Mouse (Mus musculus): ENCODE results near the gene Mras. TPM values are rescaled to one million over a fixed set of nuclear protein-coding genes. Genes with fewer than 3 reads are reported as not detected.
A peak's percentile ranks its signal among the peaks of the same experiment; 100 is the strongest.

Gene Mras
- total and polyA plus RNA-seq, 2 experiments from 2014 or later, result 74.0 to 75.5 TPM

GRCm38 (mm10) chr9:99355971-99356370, 81.2 kb downstream of the Mras start:
- TF ChIP-seq CTCF (IDR thresholded peaks at IDR 0.05; ENCODE audit: low read depth), result no peak
- H3K4me2 ChIP-seq (ENCODE audit: low read depth, low read length), result no peak overlapping the region
- peaks cover 14% of the 10 kb centered on the region for H3K27me3 ChIP-seq (ENCODE audit: insufficient read depth, low read length)
- H3K9me3 ChIP-seq (ENCODE audit: low read length), result no peaks in the 10 kb centered on the region
- no peak overlapping the region for H3K4me3 ChIP-seq (ENCODE audit: low read length)
- H3K27ac ChIP-seq, result no peak overlapping the region
- H3K36me3 ChIP-seq (ENCODE audit: insufficient read depth, low read length), result no peaks in the 10 kb centered on the region
- no peak for DNase-seq (ENCODE audit: low spot score)
- H3K9ac ChIP-seq (replicated peaks; ENCODE audit: low read length), result no peak overlapping the region
- 48% methylated on average over 5 of the region's 5 CpGs for WGBS
- ATAC-seq, result no peak
- peaks cover 11% of the 10 kb centered on the region for H3K4me1 ChIP-seq (ENCODE audit: insufficient read depth, low read length)

DNA sequence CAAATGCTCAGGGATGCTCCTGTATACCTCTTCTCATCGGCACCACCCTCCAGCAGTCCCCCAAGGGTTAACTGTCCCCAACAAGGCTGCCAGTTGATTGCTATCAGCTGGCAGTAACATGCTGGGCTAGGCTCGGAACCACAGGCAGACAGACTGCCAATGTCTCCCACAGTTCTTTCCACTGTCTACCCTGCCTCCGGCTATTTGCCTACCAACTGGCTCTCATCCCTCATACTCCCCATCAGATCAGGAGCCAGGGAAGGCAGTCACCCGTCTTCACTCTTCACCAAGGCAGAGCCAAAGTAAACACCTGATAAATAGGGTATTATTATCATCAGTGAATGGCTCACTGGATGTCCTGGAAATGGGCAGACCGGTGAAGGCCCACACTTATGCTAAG, 82.4 kb downstream of the Mras start:
- ATAC-seq (no peak), DNase-seq (ENCODE audit: low spot score) (no peak)
- no peak for TF ChIP-seq CTCF (IDR thresholded peaks at IDR 0.05; ENCODE audit: low read depth)
- Histone ChIP-seq H3K9ac (replicated peaks; ENCODE audit: low read length) (no peak overlapping the region), H3K27me3 (ENCODE audit: insufficient read depth, low read length) (peaks cover 14% of the 10 kb centered on the region), H3K27ac (no peak overlapping the region), H3K36me3 (ENCODE audit: insufficient read depth, low read length) (no peaks in the 10 kb centered on the region), H3K4me1 (ENCODE audit: insufficient read depth, low read length) (peaks cover 11% of the 10 kb centered on the region), H3K4me3 (ENCODE audit: low read length) (no peak overlapping the region), H3K4me2 (ENCODE audit: low read depth, low read length) (no peak overlapping the region), H3K9me3 (ENCODE audit: low read length) (no peaks in the 10 kb centered on the region)
- WGBS, result 49% methylated on average over 5 of the region's 5 CpGs

DNA sequence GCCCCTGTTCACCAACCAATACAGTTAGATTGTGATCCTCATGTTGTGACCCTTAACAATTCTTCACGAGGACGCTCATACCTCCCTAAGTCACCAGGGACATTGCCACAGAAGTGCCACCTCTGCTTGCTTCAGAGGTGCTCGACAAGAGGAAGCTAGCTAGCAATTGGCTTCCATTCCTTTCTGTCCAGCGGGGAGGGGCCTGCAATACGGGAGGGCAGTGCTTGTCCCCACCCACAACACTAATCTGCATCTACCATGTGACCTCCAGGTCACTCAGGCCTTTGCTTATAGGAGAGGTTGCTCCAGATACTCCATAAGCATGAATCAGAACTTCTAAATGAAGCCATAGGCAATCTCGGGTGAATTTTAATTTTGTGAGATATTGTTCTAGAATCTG, 83.8 kb downstream of the Mras start:
- Histone ChIP-seq H3K9me3 (ENCODE audit: low read length) (no peaks in the 10 kb centered on the region), H3K4me2 (ENCODE audit: low read depth, low read length) (no peak overlapping the region), H3K27ac (no peak overlapping the region), H3K9ac (replicated peaks; ENCODE audit: low read length) (no peak overlapping the region), H3K4me1 (ENCODE audit: insufficient read depth, low read length) (peaks cover 10% of the 10 kb centered on the region), H3K4me3 (ENCODE audit: low read length) (no peak overlapping the region), H3K27me3 (ENCODE audit: insufficient read depth, low read length) (peaks cover 14% of the 10 kb centered on the region), H3K36me3 (ENCODE audit: insufficient read depth, low read length) (no peaks in the 10 kb centered on the region)
- ATAC-seq (no peak), DNase-seq (ENCODE audit: low spot score) (no peak)
- 76% methylated on average over 6 of the region's 6 CpGs for WGBS
- TF ChIP-seq CTCF (IDR thresholded peaks at IDR 0.05; ENCODE audit: low read depth), result no peak

DNA sequence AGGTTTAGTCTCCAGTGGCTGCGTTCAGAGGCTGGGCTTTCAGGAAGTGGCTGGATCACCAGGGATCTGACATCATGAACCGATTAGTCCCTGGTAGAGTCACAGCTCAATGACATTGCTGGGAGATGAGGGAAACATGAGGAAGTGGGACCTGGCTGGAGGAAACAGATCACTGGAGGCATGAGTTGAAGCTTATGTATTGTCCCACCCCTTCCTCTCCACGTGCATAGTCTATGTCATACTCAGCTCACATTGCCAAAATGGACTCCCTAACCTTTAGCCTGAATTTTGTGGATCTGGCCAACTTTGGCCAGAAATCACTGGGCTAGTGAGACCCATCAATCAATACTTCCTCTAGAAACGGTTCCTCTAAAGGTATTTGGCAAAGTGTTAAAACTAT, 84.2 kb downstream of the Mras start:
- Histone ChIP-seq H3K27ac (no peak overlapping the region), H3K36me3 (ENCODE audit: insufficient read depth, low read length) (no peaks in the 10 kb centered on the region), H3K27me3 (ENCODE audit: insufficient read depth, low read length) (peaks cover 14% of the 10 kb centered on the region), H3K9me3 (ENCODE audit: low read length) (no peaks in the 10 kb centered on the region), H3K4me3 (ENCODE audit: low read length) (no peak overlapping the region), H3K4me1 (ENCODE audit: insufficient read depth, low read length) (peaks cover 5% of the 10 kb centered on the region; the same call in 1 of the 2 replicates), H3K9ac (replicated peaks; ENCODE audit: low read length) (no peak overlapping the region), H3K4me2 (ENCODE audit: low read depth, low read length) (no peak overlapping the region)
- no peak for TF ChIP-seq CTCF (IDR thresholded peaks at IDR 0.05; ENCODE audit: low read depth)
- ATAC-seq (no peak), DNase-seq (ENCODE audit: low spot score) (no peak)
- WGBS, result 73% methylated on average over 4 of the region's 4 CpGs

- DNase-seq (ENCODE audit: low spot score) (peak; percentile 80), ATAC-seq (peak; percentile 93)
- Histone ChIP-seq H3K36me3 (ENCODE audit: insufficient read depth, low read length) (no peaks in the 10 kb centered on the region), H3K4me3 (ENCODE audit: low read length) (no peak overlapping the region), H3K4me1 (ENCODE audit: insufficient read depth, low read length) (peaks cover 7% of the 10 kb centered on the region), H3K9me3 (ENCODE audit: low read length) (no peaks in the 10 kb centered on the region), H3K9ac (replicated peaks; ENCODE audit: low read length) (no peak overlapping the region), H3K4me2 (ENCODE audit: low read depth, low read length) (no peak overlapping the region), H3K27me3 (ENCODE audit: insufficient read depth, low read length) (no peaks in the 10 kb centered on the region), H3K27ac (peak overlapping the region; percentile 8; the same call in 1 of the 2 replicates)
- 16% methylated on average over 4 of the region's 4 CpGs for WGBS
- no peak for TF ChIP-seq CTCF (IDR thresholded peaks at IDR 0.05; ENCODE audit: low read depth)
Observed at GRCm38 (mm10) chr9:99345351-99345792, 91.8 kb downstream of the Mras start.

DNA sequence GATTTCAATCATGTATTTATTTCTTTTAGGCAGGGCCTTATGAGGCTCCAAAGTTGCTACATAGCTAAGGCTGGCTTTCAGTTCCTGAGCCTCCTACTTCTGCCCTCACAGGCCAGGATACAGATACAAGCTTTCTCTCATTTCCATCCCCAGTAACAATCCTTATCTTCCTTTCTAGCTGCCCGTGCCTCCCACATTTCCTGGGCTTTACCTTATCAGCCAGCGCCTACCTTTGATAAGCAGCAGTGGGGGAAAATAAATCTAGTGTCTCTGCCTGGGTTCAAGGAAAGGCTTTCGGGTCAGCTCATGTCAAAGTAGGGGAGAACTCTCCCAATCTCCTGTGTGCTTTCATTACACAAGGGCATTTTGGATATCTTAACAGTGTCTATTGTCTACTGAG, 95.6 kb downstream of the Mras start:
- Histone ChIP-seq H3K27ac (no peak overlapping the region), H3K4me2 (ENCODE audit: low read depth, low read length) (no peak overlapping the region), H3K27me3 (ENCODE audit: insufficient read depth, low read length) (no peaks in the 10 kb centered on the region), H3K9me3 (ENCODE audit: low read length) (no peaks in the 10 kb centered on the region), H3K9ac (replicated peaks; ENCODE audit: low read length) (no peak overlapping the region), H3K4me3 (ENCODE audit: low read length) (no peak overlapping the region), H3K4me1 (ENCODE audit: insufficient read depth, low read length) (peaks cover 7% of the 10 kb centered on the region), H3K36me3 (ENCODE audit: insufficient read depth, low read length) (no peaks in the 10 kb centered on the region)
- ATAC-seq (no peak), DNase-seq (ENCODE audit: low spot score) (no peak)
- 88% methylated on average over 3 of the region's 3 CpGs for WGBS
- no peak for TF ChIP-seq CTCF (IDR thresholded peaks at IDR 0.05; ENCODE audit: low read depth)

DNA sequence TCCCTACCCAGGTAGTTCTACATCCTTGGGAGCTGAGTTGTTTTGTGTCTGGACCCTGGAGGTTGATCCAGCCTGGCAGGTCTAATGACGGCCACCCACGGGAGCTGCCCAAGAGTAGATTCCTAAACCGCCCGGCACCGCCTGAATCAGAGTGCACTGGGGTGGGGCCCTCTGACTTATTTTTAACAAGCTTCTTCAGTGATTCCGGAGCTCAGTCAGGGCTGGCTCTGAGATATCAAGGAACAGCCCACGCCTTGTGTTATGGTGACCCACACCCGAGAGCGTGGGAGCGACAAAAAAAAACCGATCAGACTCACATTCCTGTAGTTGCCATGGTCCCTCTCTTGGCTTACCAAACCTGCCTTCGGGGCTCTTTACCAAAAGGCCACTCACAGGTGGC, 97.1 kb downstream of the Mras start:
- WGBS, result 47% methylated on average over 12 of the region's 12 CpGs
- ATAC-seq (no peak), DNase-seq (ENCODE audit: low spot score) (no peak)
- TF ChIP-seq CTCF (IDR thresholded peaks at IDR 0.05; ENCODE audit: low read depth), result no peak
- H3K4me1 ChIP-seq (ENCODE audit: insufficient read depth, low read length), result peaks cover 3% of the 10 kb centered on the region; the same call in 1 of the 2 replicates
- H3K4me2 ChIP-seq (ENCODE audit: low read depth, low read length), result no peak overlapping the region
- no peak overlapping the region for H3K27ac ChIP-seq
- H3K9me3 ChIP-seq (ENCODE audit: low read length), result no peaks in the 10 kb centered on the region
- H3K9ac ChIP-seq (replicated peaks; ENCODE audit: low read length), result no peak overlapping the region
- H3K27me3 ChIP-seq (ENCODE audit: insufficient read depth, low read length), result no peaks in the 10 kb centered on the region
- H3K36me3 ChIP-seq (ENCODE audit: insufficient read depth, low read length), result no peaks in the 10 kb centered on the region
- H3K4me3 ChIP-seq (ENCODE audit: low read length), result no peak overlapping the region
